Mouse (Mus musculus): Measurements from ENCODE around the gene Cdh10. TPM values are rescaled to one million over a fixed set of nuclear protein-coding genes. Genes with fewer than 3 reads are reported as not detected.

The Cdh10 gene
- 0.59 and 0.67 TPM in 2 replicates for polyA plus RNA-seq (2015; fragmentation: Nextera tagmentation; extraction: Ambion mirVana)

DNA sequence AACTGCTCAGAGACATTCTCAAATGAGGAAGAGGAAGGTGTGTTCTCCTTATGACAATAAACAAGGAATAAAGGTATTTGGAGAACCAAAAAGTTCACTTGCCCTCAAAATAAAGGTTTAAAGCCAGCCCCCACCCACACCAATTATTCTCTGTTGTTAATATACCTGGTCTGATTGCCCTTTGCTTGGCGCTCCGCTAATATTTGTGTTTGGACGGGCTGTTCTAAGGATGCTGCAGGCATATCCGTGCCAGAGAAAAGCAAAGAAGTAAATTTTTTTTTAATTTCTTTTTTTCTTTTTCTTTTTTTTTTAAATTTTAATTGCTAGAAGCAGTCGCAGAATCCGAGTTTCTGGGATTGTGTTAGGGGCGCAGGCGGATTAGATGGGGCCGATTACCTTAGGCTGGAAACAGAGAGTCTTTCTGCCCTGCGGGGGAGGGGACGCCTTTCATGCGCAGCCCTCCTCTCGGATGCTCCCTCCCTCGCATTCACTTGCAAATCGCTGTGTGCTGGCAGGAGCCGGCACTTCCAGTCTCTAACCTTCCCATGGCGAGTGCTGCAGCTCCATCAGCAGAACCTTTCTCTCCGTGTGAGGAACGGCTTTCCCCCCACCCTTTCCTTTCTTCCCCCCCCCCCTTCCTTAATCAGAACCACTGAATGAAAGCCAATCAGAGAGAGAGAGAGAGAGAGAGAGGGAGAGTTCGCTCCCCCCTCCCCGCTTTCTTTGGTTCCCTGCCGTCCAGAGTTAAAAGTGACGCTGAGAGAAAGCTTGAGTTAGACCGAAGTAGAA is at the start of gene Cdh10:
TSS of gene Cdh10 (plus strand) at position 763 of the 789 bp plus-strand sequence.
- Histone ChIP-seq H3K36me3 (ENCODE audit: control insufficient read depth, insufficient read depth, low read length) (no peaks in the 10 kb centered on the region), H3K27me3 (ENCODE audit: control insufficient read depth, insufficient read depth, low read depth, low read length) (no peaks in the 10 kb centered on the region), H3K4me3 (ENCODE audit: low read length) (peak within 1 kb of the TSS; percentile 37), H3K9ac (ENCODE audit: low read length) (no peak within 1 kb of the TSS), H3K27ac (ENCODE audit: low read length) (no peak within 1 kb of the TSS), H3K9me3 (ENCODE audit: control insufficient read depth, low read length) (no peaks in the 10 kb centered on the region), H3K4me2 (ENCODE audit: low read depth, low read length) (peak within 1 kb of the TSS; percentile 53), H3K4me1 (replicated peaks; ENCODE audit: control insufficient read depth, insufficient read depth, low read length) (no peaks in the 10 kb centered on the region)
- ATAC-seq (ENCODE audit: low read depth): peak; percentile 38; the same call in 1 of the 2 replicates
- 1% methylated on average over 23 of the region's 24 CpGs for WGBS

DNA sequence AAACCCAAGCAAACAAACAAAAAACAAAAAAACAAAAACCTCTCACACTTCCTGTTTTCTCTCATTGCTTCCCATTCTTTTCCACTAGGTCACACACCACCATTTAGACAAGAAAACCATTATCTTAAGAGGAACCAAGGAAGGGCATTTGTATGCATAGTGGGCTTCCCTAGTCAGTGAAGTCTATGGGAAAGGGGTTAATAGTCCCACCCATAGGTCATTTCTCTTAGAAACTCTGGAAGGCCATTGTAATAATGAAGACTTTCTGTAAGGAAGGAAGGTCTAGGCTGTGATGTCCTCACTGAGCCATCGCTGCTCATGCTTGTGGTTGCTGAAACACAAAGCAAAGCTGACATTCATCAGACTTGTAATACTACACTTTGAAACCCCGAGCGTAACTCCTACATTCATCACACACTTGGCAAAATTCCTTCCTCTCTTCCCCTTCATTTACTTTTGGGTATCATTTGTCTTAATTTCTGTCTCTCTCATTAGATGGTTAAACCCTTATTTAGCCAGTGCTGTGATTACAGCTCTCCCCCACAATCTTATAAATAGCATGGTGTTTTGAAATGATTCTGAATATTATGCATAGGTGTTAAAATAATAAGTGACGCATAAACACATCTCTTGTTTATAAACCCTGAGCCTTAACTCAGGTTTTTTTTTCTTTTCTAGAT is 9.5 kb upstream of the Cdh10 start:
- H3K36me3 ChIP-seq (ENCODE audit: control insufficient read depth, insufficient read depth, low read length): no peaks in the 10 kb centered on the region
- 61% methylated on average over 4 of the region's 4 CpGs for WGBS
- H3K27ac ChIP-seq (ENCODE audit: low read length): no peak overlapping the region
- no peaks in the 10 kb centered on the region for H3K9me3 ChIP-seq (ENCODE audit: control insufficient read depth, low read length)
- H3K4me2 ChIP-seq (ENCODE audit: low read depth, low read length): no peak overlapping the region
- no peak for ATAC-seq (ENCODE audit: low read depth)
- H3K4me1 ChIP-seq (replicated peaks; ENCODE audit: control insufficient read depth, insufficient read depth, low read length): no peaks in the 10 kb centered on the region
- H3K9ac ChIP-seq (ENCODE audit: low read length): no peak overlapping the region
- H3K27me3 ChIP-seq (ENCODE audit: control insufficient read depth, insufficient read depth, low read depth, low read length): no peaks in the 10 kb centered on the region
- no peak overlapping the region for H3K4me3 ChIP-seq (ENCODE audit: low read length)

DNA sequence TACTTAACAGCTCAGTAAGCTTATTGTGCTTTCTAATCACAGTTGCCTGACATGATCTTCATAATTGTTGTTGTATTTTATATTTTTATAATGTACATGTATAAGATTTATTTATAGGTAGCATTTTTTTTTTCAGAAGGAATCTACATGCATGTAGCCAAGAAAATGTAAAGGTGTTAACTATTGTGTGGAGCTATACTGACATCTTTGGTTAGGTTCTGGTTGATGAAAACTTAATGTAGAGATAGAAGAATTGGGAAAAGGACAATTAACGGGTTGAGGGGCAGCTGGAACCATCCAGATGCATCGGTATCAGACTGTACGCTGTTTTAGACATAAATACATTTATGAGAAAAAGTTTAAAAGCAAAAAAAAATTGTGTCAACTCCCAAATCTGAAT is 1.0 kb upstream of the Cdh10 start:
- no peak overlapping the region for H3K4me3 ChIP-seq (ENCODE audit: low read length)
- no peak overlapping the region for H3K9ac ChIP-seq (ENCODE audit: low read length)
- H3K36me3 ChIP-seq (ENCODE audit: control insufficient read depth, insufficient read depth, low read length): no peaks in the 10 kb centered on the region
- H3K27ac ChIP-seq (ENCODE audit: low read length): no peak overlapping the region
- no peaks in the 10 kb centered on the region for H3K9me3 ChIP-seq (ENCODE audit: control insufficient read depth, low read length)
- no peak for ATAC-seq (ENCODE audit: low read depth)
- no peaks in the 10 kb centered on the region for H3K27me3 ChIP-seq (ENCODE audit: control insufficient read depth, insufficient read depth, low read depth, low read length)
- H3K4me2 ChIP-seq (ENCODE audit: low read depth, low read length): no peak overlapping the region
- no peaks in the 10 kb centered on the region for H3K4me1 ChIP-seq (replicated peaks; ENCODE audit: control insufficient read depth, insufficient read depth, low read length)
- WGBS: 70% methylated on average over 3 of the region's 3 CpGs

- Histone ChIP-seq H3K9me3 (ENCODE audit: control insufficient read depth, low read length) (no peaks in the 10 kb centered on the region), H3K4me1 (replicated peaks; ENCODE audit: control insufficient read depth, insufficient read depth, low read length) (no peaks in the 10 kb centered on the region), H3K9ac (ENCODE audit: low read length) (no peak overlapping the region), H3K27me3 (ENCODE audit: control insufficient read depth, insufficient read depth, low read depth, low read length) (no peaks in the 10 kb centered on the region), H3K4me2 (ENCODE audit: low read depth, low read length) (no peak overlapping the region), H3K36me3 (ENCODE audit: control insufficient read depth, insufficient read depth, low read length) (no peaks in the 10 kb centered on the region), H3K4me3 (ENCODE audit: low read length) (no peak overlapping the region), H3K27ac (ENCODE audit: low read length) (no peak overlapping the region)
- ATAC-seq (ENCODE audit: low read depth): no peak
- 22% methylated on average over 3 of the region's 3 CpGs for WGBS
These were observed 1.5 kb downstream of the Cdh10 start for GRCm38 (mm10) chr15:18820226-18820625.

- Histone ChIP-seq H3K36me3 (ENCODE audit: control insufficient read depth, insufficient read depth, low read length) (no peaks in the 10 kb centered on the region), H3K9me3 (ENCODE audit: control insufficient read depth, low read length) (no peaks in the 10 kb centered on the region), H3K27ac (ENCODE audit: low read length) (no peak overlapping the region), H3K4me2 (ENCODE audit: low read depth, low read length) (no peak overlapping the region), H3K9ac (ENCODE audit: low read length) (no peak overlapping the region), H3K27me3 (ENCODE audit: control insufficient read depth, insufficient read depth, low read depth, low read length) (no peaks in the 10 kb centered on the region), H3K4me3 (ENCODE audit: low read length) (no peak overlapping the region), H3K4me1 (replicated peaks; ENCODE audit: control insufficient read depth, insufficient read depth, low read length) (no peaks in the 10 kb centered on the region)
- peak; percentile 65 for ATAC-seq (ENCODE audit: low read depth)
- 20% methylated on average over 10 of the region's 10 CpGs for WGBS
These were observed 2.5 kb downstream of the Cdh10 start for GRCm38 (mm10) chr15:18821114-18821756.

GRCm38 (mm10) chr15:18823420-18823819 is 4.7 kb downstream of the Cdh10 start:
- Histone ChIP-seq H3K36me3 (ENCODE audit: control insufficient read depth, insufficient read depth, low read length) (no peaks in the 10 kb centered on the region), H3K4me2 (ENCODE audit: low read depth, low read length) (no peak overlapping the region), H3K4me1 (replicated peaks; ENCODE audit: control insufficient read depth, insufficient read depth, low read length) (no peaks in the 10 kb centered on the region), H3K9me3 (ENCODE audit: control insufficient read depth, low read length) (no peaks in the 10 kb centered on the region), H3K9ac (ENCODE audit: low read length) (no peak overlapping the region), H3K27me3 (ENCODE audit: control insufficient read depth, insufficient read depth, low read depth, low read length) (no peaks in the 10 kb centered on the region), H3K27ac (ENCODE audit: low read length) (no peak overlapping the region), H3K4me3 (ENCODE audit: low read length) (no peak overlapping the region)
- ATAC-seq (ENCODE audit: low read depth): no peak
- 59% methylated on average over 2 of the region's 2 CpGs for WGBS

GRCm38 (mm10) chr15:18832263-18832662 is 13.5 kb downstream of the Cdh10 start:
- Histone ChIP-seq H3K27me3 (ENCODE audit: control insufficient read depth, insufficient read depth, low read depth, low read length) (no peaks in the 10 kb centered on the region), H3K9me3 (ENCODE audit: control insufficient read depth, low read length) (no peaks in the 10 kb centered on the region), H3K27ac (ENCODE audit: low read length) (no peak overlapping the region), H3K4me2 (ENCODE audit: low read depth, low read length) (no peak overlapping the region), H3K9ac (ENCODE audit: low read length) (no peak overlapping the region), H3K36me3 (ENCODE audit: control insufficient read depth, insufficient read depth, low read length) (no peaks in the 10 kb centered on the region), H3K4me3 (ENCODE audit: low read length) (no peak overlapping the region), H3K4me1 (replicated peaks; ENCODE audit: control insufficient read depth, insufficient read depth, low read length) (no peaks in the 10 kb centered on the region)
- 17% methylated on average over 4 of the region's 4 CpGs for WGBS
- ATAC-seq (ENCODE audit: low read depth): no peak

DNA sequence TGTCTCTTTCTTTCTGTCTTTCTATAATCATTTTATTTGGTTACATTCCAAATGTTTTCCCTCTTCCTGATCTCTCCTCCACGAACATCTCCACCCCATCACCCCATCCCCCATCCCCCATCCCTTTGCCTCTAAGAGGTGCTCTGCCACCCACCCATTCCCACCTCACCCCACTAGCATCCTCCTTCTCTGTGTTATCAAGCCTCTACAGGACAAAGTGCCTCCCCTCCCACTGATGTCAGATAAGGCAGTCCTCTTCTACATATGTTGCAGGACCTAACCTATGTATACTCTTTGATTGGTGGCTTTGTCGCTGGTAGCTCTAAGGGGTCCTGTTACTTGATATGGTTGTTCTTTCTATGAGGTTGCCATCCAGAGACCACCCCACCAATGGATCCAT is 23.0 kb downstream of the Cdh10 start:
- H3K4me1 ChIP-seq (replicated peaks; ENCODE audit: control insufficient read depth, insufficient read depth, low read length): no peaks in the 10 kb centered on the region
- no peaks in the 10 kb centered on the region for H3K27me3 ChIP-seq (ENCODE audit: control insufficient read depth, insufficient read depth, low read depth, low read length)
- ATAC-seq (ENCODE audit: low read depth): no peak
- 82% methylated on average over 2 of the region's 2 CpGs for WGBS
- H3K4me3 ChIP-seq (ENCODE audit: low read length): no peak overlapping the region
- no peak overlapping the region for H3K9ac ChIP-seq (ENCODE audit: low read length)
- H3K9me3 ChIP-seq (ENCODE audit: control insufficient read depth, low read length): no peaks in the 10 kb centered on the region
- H3K36me3 ChIP-seq (ENCODE audit: control insufficient read depth, insufficient read depth, low read length): no peaks in the 10 kb centered on the region
- H3K4me2 ChIP-seq (ENCODE audit: low read depth, low read length): no peak overlapping the region
- H3K27ac ChIP-seq (ENCODE audit: low read length): no peak overlapping the region

DNA sequence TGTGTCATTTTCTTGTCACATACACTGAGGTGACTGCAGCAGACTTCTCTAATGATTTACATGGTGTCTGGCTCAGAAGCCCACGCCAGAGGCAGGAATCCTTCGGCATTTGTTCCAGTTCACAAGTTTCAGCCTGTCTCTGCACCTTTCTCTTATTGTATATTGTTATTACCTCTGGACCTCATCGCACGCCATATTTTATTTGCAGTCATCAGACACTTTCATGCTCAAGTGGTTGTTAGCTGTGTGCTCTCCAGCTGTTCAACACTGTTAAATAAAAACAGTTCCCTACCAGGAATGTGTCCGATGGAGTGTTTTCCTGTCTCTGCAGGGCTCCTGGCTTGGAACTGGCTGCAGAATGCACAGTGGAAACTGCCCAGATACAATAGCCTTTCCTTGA is 26.1 kb downstream of the Cdh10 start:
- no peak overlapping the region for H3K9ac ChIP-seq (ENCODE audit: low read length)
- H3K4me1 ChIP-seq (replicated peaks; ENCODE audit: control insufficient read depth, insufficient read depth, low read length): no peaks in the 10 kb centered on the region
- no peak overlapping the region for H3K4me3 ChIP-seq (ENCODE audit: low read length)
- no peaks in the 10 kb centered on the region for H3K36me3 ChIP-seq (ENCODE audit: control insufficient read depth, insufficient read depth, low read length)
- H3K4me2 ChIP-seq (ENCODE audit: low read depth, low read length): no peak overlapping the region
- H3K27ac ChIP-seq (ENCODE audit: low read length): no peak overlapping the region
- H3K9me3 ChIP-seq (ENCODE audit: control insufficient read depth, low read length): no peaks in the 10 kb centered on the region
- WGBS: 40% methylated on average over 5 of the region's 5 CpGs
- no peaks in the 10 kb centered on the region for H3K27me3 ChIP-seq (ENCODE audit: control insufficient read depth, insufficient read depth, low read depth, low read length)
- ATAC-seq (ENCODE audit: low read depth): no peak
